Mouse (Mus musculus): ENCODE measurements at regions not wholly inside any gene's neighbourhood (a gene's known extent, or its start where the extent isn't known, plus 50 kb on each side); places are given as distances from the start of the nearest gene placed in this dataset.

DNA sequence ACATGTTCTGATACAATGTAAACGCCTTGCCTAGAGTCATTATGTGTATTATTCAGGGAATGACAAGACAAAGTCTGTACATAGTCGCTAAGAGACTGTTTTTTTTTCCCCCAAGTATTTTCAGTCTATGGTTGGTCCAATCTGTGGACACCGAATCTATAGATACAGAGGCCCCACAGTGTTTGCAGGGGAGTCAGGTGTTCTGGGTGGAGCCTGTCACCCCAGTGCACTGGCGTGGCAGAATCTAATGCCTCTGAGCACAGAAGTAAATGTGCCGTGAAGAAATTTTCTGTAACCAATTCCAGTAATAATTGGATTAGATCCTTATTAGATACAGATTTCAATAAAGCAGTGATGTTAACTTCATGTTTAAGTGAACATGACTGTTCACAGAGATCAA lies 1130.1 kb upstream of the Gulo start:
- no peak for DNase-seq

DNA sequence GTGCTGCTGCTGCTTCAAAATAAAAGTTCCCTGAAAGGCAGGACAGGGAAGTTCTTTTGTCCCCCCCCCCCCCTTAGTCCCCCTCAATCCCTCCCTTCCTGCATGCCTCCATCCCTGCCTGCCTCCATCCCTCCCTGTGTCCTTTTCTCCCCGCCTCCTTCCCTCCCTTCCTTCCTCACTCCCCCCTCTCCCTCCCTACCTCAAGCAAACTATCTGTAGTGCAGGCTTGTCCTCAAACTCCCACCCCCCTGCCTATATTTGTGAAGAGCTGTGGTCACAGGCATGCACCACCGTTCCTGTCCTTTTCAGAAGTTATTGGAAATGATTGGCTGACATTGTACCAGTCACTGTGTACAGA lies 1127.1 kb upstream of the Gulo start:
- no peak for DNase-seq

DNA sequence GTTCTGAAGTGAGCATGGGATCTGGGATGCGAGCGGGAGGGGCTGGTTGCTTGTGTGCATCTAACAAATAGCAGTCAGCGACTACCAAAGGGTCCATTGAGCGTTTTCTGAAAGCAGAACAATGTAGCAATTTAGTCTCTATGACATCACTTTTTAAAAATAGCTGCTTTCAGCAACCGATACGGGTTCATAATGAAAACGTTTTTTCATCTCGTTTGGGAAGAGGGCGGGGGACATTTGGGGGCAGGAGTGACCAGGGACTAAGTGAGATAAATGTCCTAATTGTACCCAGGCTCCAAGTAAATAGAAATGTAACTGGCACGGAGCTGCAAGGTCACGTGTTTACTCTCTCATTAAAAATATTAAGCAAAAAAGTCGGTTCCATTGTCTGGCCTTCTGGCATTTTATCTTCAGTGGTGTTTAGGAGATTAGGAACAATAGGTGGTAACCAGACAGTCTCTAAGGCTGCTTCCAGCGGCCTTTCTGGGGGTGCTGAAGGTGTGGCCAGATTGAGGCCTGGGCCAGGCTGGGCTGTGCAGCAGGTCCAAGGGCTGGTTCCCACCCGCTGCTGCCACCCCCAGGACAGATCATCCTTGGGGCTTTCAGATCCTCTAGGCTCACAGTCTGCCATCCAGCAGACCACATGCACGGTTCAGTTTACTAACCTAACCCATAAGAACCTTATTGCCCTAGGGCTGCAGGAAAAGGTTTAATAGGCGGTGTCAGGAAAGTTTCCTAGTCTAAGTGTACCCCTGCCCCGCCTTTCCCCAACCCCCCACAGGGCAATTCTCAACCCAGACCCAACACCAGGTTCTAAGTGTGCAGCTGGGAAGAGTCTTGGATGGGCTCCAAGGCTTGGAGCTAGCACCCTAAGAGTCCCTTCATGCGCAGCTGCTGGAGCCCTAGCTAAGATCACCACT lies 1126.5 kb upstream of the Gulo start:
- DNase-seq, result peak; percentile 70 to 83

DNA sequence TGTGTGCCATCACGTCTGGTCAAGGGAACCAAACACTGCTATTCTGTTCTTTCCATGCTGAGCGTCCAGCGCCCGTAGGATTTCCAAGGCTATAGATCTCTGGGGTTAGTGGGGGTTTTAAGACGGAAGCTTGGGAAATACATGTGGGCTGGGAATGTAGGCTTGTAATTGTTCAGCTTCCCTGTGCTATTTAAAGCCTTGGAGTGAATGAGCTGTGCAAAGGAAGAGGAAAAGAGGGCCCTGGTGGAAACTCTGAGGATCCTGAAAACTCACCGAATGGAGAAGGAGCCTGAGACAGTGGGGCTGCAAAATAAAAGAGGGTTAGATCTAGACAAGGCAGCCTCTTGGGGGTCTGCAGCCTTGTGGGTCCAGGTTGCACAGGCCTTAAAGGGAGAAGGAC lies 1124.2 kb upstream of the Gulo start:
- no peak for DNase-seq

DNA sequence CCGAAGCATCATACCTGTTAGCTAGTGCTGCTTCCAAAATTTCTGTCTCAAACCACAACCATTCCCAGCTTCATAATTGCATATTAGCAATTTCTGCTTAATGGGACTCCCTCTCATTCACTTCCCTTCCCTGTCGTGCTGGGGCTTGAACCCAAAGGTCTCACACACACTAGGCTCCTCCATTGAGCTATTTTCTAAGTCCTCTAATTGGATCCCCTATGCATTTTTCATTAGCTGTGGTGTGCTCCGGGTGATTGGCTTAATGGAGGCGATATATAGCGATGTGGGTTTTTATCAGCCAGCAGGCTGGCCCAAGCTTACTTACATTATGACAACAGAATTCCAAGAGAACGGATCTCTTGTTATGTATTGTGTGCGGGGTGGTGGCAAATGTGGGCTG lies 1118.1 kb upstream of the Gulo start:
- DNase-seq, result no peak

DNA sequence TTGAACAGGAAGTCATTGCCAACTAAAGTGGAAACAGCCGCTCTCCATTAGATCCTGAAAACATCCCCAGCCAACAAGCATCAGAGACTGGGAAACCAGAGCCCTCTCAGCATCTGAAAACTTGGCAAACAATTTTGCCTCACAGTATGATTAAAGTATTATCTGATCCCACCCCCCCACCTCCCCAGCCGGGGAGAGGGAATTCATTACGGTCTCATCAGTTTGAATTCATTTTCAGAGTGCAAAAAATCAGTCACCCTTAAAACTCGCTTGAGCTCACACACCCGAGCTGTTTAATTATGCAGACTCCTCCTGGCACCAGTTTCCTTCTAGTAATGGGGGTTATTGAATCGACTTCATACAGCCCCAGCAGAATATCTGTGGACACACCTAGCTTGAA lies 1117.2 kb upstream of the Gulo start:
- DNase-seq, result no peak

DNA sequence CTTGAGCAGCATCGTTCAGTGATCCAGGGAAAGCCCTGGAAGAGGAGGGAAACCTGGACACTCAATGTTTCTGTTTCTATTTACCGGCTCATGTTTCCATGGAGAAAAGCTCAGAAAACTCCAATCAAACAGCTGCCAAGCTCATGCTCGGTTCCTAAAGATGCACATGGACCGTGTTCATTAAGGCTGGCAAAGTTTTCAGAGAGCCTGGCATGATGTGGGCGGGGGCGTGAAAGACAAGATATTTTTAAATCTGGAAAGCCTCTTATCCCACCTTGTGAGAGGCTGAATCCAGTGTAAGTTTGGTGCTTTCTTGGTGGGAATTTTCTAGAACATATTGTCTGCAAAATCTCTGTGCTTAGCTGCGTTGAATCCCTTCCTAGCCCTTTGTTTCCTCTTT lies 1114.3 kb upstream of the Gulo start:
- DNase-seq, result no peak
